Mouse (Mus musculus) left cerebral cortex, postnatal 25 days (tissue): ENCODE data around the gene Tcam1. TPM values are rescaled to one million over a fixed set of nuclear protein-coding genes. Genes with fewer than 3 reads are reported as not detected.

ENCODE experiments used
- total RNA-seq, 2 experiments: library from RNA; stranded (reverse); gene quantifications; 2 replicates each; pipeline ENCODE4 v1.2.3; 2021

The Tcam1 gene
- total RNA-seq, 2 experiments from 2014 or later, result 0.18 to 0.34 TPM

Other genes with a start within 250 kb of the Tcam1 start
- gene Dcaf7, start 239.8 kb upstream of the Tcam1 start, total RNA-seq, result 100 to 1,000 TPM; 152 to 168 TPM
- 10 to 100 TPM; 18.0 to 18.6 TPM for gene Taco1, start 210.6 kb upstream of the Tcam1 start, total RNA-seq
- gene Map3k3, start 192.1 kb upstream of the Tcam1 start, total RNA-seq, result 10 to 100 TPM; 25.1 to 29.5 TPM
- not detected for gene Gm10840, start 115.8 kb upstream of the Tcam1 start, total RNA-seq
- 100 to 1,000 TPM; 101 to 103 TPM for gene Limd2, start 115.8 kb upstream of the Tcam1 start, total RNA-seq
- 10 to 100 TPM; 24.8 to 25.5 TPM for gene Strada, start 74.5 kb upstream of the Tcam1 start, total RNA-seq
- 10 to 100 TPM; 79.9 to 83.7 TPM for gene Ccdc47, start 60.3 kb upstream of the Tcam1 start, total RNA-seq
- gene Ddx42, start 59.7 kb upstream of the Tcam1 start, total RNA-seq, result 10 to 100 TPM; 64.1 to 68.2 TPM
- 10 to 100 TPM; 28.6 to 29.3 TPM for gene Ftsj3, start 20.6 kb upstream of the Tcam1 start, total RNA-seq
- 100 to 1,000 TPM; 177 to 191 TPM for gene Psmc5, start 20.5 kb upstream of the Tcam1 start, total RNA-seq
- 10 to 100 TPM; 13.2 to 15.8 TPM for gene Smarcd2, start 3.7 kb upstream of the Tcam1 start, total RNA-seq
- gene Gh, start 25.2 kb downstream of the Tcam1 start, total RNA-seq, result not detected
- gene Cd79b, start 38.1 kb downstream of the Tcam1 start, total RNA-seq, result under 1 TPM in 1 of 2 experiments, not detected in 1; 0.32 TPM
- not detected for gene Scn4a, start 76.6 kb downstream of the Tcam1 start, total RNA-seq
- not detected for gene Prr29, start 88.8 kb downstream of the Tcam1 start, total RNA-seq
- 1 to 10 TPM; 2.6 to 3.7 TPM for gene Icam2, start 111.4 kb downstream of the Tcam1 start, total RNA-seq
- 1 to 10 TPM; 8.4 to 9.8 TPM for gene Ern1, start 211.2 kb downstream of the Tcam1 start, total RNA-seq